Mouse (Mus musculus): Measurements from ENCODE around the gene AU040320. TPM values are rescaled to one million over a fixed set of nuclear protein-coding genes. Genes with fewer than 3 reads are reported as not detected.

Gene AU040320
- polyA plus RNA-seq (2014; fragmentation: Nextera tagmentation; extraction: Ambion mirVana) = 28.1 and 28.6 TPM in 2 replicates

DNA sequence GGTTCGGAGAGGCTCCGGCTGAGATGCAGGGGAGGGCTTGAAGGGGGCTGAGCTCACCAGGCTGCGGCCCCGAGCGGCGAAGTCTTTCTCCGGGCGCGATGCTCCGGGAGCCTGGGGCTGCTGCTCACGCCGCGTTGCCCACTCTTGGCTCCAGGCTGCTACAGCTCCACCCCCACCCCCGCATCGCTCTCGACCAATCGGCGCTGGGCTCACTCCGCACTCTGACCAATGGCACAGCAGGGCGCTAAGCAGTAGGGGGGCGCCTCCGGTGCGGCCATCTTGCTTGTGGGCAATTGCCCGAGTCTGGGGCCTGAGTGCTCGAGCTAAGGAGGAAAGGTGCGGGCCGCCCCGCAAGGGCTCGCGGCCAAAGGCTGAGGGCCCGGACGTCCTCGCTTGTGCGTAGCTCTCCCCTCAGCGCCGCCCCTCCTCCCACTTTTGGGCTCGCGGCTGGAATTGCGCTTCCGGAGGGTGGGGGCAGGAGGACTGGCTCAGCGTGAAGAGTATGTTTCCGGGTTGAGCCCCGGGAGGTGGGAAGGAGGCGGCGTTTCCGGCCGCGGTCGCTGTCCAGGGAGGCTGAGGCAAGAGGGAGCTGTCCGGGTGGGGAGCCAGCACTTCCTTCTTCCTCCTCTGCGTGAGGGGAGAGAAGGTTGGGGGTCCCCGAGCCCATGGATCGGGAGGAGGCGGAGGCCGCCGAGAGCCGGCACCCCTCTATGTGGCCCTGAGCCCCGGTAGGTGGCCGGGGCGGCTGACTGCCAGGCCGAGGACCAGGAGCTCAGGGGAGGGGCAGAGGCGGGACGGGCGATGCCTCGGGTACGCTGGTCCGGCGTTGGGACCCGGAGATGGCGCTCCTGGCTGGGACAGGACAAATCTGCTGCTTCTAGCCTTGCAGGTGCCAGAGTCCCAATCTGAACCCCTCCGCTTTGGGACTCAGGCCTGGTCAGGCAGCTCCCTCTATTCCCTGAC is at the start of gene AU040320, which contains the start of gene Ncdn:
Gene AU040320, plus strand, starts transcription at position 277 of the 963 bp plus-strand sequence.
Gene Ncdn, minus strand, starts transcription at position 171 of the 963 bp plus-strand sequence.
- peak within 1 kb of the TSS; percentile 94 for H3K4me2 ChIP-seq (replicated peaks; ENCODE audit: low read depth, low read length)
- peak within 1 kb of the TSS; percentile 70 for H3K9ac ChIP-seq (ENCODE audit: low read depth, low read length)
- H3K27ac ChIP-seq (ENCODE audit: low read depth, low read length) = peak within 1 kb of the TSS; percentile 94
- DNase-seq (ENCODE audit: low spot score) = peak; percentile 96
- ATAC-seq (ENCODE audit: low FRiP score) = peak; percentile 97
- H3K4me3 ChIP-seq (ENCODE audit: low read depth, low read length) = peak within 1 kb of the TSS; percentile 66
- H3K4me1 ChIP-seq (replicated peaks; ENCODE audit: control insufficient read depth, insufficient read depth, low read length) = peaks cover 9% of the 10 kb centered on the region; the same call in 1 of the 2 replicates
- under 1% methylated on average over 69 of the region's 71 CpGs for WGBS
- no peaks in the 10 kb centered on the region for H3K36me3 ChIP-seq (ENCODE audit: control insufficient read depth, insufficient read depth, low read length)
- H3K9me3 ChIP-seq (ENCODE audit: control insufficient read depth, low read length) = no peaks in the 10 kb centered on the region
- H3K27me3 ChIP-seq (ENCODE audit: control insufficient read depth, insufficient read depth, low read length) = no peaks in the 10 kb centered on the region

DNA sequence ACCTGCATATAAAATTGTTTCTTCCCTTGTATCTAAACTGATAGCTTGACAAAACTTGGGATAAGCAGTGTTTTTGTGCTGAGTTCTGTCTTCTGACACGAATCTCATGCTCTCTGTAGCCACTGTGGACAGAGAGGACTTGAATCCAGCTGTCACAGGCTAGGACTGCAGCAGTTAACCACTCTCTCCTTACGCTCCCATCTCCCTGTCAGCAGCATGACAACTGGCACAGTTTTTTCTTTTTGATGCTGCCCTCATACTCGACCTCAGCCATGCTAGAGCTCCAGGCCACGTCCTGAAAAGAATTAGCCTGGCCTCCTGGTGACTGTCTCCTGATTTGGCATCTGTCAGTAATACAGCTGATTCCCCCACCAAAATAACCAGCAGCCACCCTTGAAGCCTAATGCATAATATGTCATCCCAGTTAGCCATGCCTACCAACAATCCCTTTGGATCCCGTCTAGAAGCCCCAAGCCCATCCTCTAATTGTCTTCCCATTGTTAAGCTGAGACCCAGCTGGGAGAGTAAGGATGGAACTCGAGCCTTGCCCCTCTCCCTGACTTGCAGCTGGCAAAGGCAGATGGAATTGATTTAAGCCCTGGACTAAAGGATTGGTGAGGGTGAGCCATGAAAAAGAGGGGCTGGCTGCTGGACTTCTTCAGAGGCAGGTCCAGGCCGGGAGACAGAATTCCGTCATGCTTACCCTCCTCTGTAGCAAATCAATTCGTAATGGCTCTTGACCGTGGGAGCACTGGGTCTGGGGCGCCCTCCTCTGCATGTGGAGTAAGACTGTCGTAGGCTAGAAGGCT is 46.5 kb upstream of the AU040320 start:
- Histone ChIP-seq H3K4me2 (replicated peaks; ENCODE audit: low read depth, low read length) (no peak overlapping the region), H3K9ac (ENCODE audit: low read depth, low read length) (no peak overlapping the region), H3K4me3 (ENCODE audit: low read depth, low read length) (no peak overlapping the region), H3K27me3 (ENCODE audit: control insufficient read depth, insufficient read depth, low read length) (no peaks in the 10 kb centered on the region), H3K9me3 (ENCODE audit: control insufficient read depth, low read length) (no peaks in the 10 kb centered on the region), H3K27ac (ENCODE audit: low read depth, low read length) (peak overlapping the region; percentile 67), H3K4me1 (replicated peaks; ENCODE audit: control insufficient read depth, insufficient read depth, low read length) (peaks cover 7% of the 10 kb centered on the region), H3K36me3 (ENCODE audit: control insufficient read depth, insufficient read depth, low read length) (no peaks in the 10 kb centered on the region; the same call in 1 of the 2 replicates)
- ATAC-seq (ENCODE audit: low FRiP score) (peak; percentile 94), DNase-seq (ENCODE audit: low spot score) (peak; percentile 76)
- 34% methylated on average over 12 of the region's 12 CpGs for WGBS

DNA sequence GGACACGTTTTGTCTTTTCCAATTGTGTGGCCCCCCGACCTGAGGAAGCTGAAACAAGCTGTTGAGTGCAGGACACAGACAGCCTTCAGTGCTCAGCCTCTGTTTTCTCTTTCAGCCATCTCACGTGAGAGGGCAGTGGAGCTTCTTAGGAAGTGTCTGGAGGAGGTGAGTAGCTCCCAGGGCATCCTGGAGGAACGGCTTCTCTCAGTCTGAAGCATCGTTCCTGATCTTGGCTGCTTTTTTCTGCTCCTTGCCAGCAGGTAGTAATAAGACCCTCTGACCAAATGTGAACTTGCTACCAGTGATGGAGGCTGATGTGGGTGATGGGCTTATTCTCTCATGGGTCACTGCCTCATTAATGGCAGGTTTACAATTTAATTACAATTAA is 45.9 kb upstream of the AU040320 start:
- Histone ChIP-seq H3K4me1 (replicated peaks; ENCODE audit: control insufficient read depth, insufficient read depth, low read length) (peaks cover 7% of the 10 kb centered on the region), H3K27me3 (ENCODE audit: control insufficient read depth, insufficient read depth, low read length) (no peaks in the 10 kb centered on the region), H3K4me2 (replicated peaks; ENCODE audit: low read depth, low read length) (no peak overlapping the region), H3K36me3 (ENCODE audit: control insufficient read depth, insufficient read depth, low read length) (no peaks in the 10 kb centered on the region; the same call in 1 of the 2 replicates), H3K27ac (ENCODE audit: low read depth, low read length) (no peak overlapping the region), H3K4me3 (ENCODE audit: low read depth, low read length) (no peak overlapping the region), H3K9ac (ENCODE audit: low read depth, low read length) (no peak overlapping the region), H3K9me3 (ENCODE audit: control insufficient read depth, low read length) (no peaks in the 10 kb centered on the region)
- ATAC-seq (ENCODE audit: low FRiP score) (no peak), DNase-seq (ENCODE audit: low spot score) (no peak)
- 47% methylated on average over 5 of the region's 5 CpGs for WGBS

DNA sequence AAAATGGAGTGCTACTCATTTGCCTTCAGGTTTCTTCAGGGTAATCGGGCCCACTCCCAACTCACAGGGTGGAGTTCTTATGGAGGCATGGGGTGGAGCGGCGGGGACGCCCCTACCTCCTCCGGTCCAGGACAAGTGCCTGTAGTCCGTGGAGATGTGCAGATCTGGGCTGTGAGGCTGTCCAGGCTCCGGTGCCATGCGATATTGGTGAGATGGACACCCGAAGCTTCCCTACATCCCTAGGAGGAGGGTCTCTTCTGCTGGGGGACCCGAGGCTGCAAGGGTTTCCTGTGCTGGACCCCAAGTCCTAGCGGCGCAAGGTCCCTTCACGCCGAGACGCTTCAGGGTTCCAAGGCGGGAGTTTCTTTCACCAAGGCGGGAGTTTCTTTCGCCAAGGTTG is 21.2 kb upstream of the AU040320 start:
- Histone ChIP-seq H3K9me3 (ENCODE audit: control insufficient read depth, low read length) (no peaks in the 10 kb centered on the region), H3K4me3 (ENCODE audit: low read depth, low read length) (no peak overlapping the region; the same call in 1 of the 2 replicates), H3K4me1 (replicated peaks; ENCODE audit: control insufficient read depth, insufficient read depth, low read length) (peaks cover 9% of the 10 kb centered on the region), H3K4me2 (replicated peaks; ENCODE audit: low read depth, low read length) (peak overlapping the region; percentile 17; the same call in 1 of the 2 replicates), H3K9ac (ENCODE audit: low read depth, low read length) (no peak overlapping the region), H3K27ac (ENCODE audit: low read depth, low read length) (no peak overlapping the region), H3K36me3 (ENCODE audit: control insufficient read depth, insufficient read depth, low read length) (no peaks in the 10 kb centered on the region), H3K27me3 (ENCODE audit: control insufficient read depth, insufficient read depth, low read length) (peaks cover 72% of the 10 kb centered on the region)
- DNase-seq (ENCODE audit: low spot score) = peak; percentile 39
- WGBS = 2% methylated on average over 18 of the region's 18 CpGs
- no peak for ATAC-seq (ENCODE audit: low FRiP score)

DNA sequence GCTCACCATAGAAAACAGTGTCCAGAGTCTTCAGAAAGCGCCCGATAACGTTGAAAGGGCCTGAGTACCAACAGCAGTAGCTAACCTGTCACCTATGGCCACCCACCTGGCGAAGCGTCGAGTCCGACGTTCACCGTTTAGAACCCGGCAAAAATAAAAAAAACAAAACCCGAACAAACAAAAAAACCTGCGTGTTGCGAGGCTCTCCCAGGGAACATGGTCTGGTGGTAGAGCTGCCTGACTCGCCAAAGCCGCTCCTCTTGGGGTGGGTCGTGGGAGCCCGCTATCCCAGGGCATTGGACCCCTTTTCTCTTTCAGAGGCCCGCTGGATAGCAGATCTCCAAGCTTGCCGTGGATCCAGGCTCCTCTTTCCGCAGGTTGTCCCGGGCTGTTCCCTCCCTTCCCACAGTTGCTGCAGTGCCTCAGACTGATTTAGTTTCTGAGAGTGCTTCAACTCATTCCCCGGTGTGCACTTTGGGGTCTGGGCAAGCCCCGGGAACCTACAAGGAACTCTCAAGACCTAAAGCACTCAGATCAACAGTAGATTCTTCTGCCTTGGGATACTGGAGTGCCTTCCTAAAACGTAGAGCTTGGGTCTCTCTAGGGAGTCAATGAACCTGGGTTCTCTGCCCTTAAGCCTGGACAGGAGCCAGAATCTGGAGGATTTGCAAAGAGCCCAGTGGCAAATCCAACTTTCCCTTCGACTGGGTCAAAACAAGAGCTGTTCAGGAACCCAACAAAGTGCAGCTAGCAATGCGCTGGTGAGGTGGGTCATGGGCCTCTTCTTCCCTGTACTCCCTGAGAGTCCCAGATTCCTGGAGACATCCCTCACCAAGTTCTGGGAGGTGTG is 20.6 kb upstream of the AU040320 start:
- H3K27ac ChIP-seq (ENCODE audit: low read depth, low read length) = no peak overlapping the region
- no peak overlapping the region for H3K9ac ChIP-seq (ENCODE audit: low read depth, low read length)
- no peak for ATAC-seq (ENCODE audit: low FRiP score)
- H3K4me2 ChIP-seq (replicated peaks; ENCODE audit: low read depth, low read length) = no peak overlapping the region; the same call in 1 of the 2 replicates
- no peak overlapping the region; the same call in 1 of the 2 replicates for H3K4me3 ChIP-seq (ENCODE audit: low read depth, low read length)
- peak; percentile 45 for DNase-seq (ENCODE audit: low spot score)
- H3K9me3 ChIP-seq (ENCODE audit: control insufficient read depth, low read length) = no peaks in the 10 kb centered on the region
- peaks cover 78% of the 10 kb centered on the region for H3K27me3 ChIP-seq (ENCODE audit: control insufficient read depth, insufficient read depth, low read length)
- peaks cover 9% of the 10 kb centered on the region for H3K4me1 ChIP-seq (replicated peaks; ENCODE audit: control insufficient read depth, insufficient read depth, low read length)
- H3K36me3 ChIP-seq (ENCODE audit: control insufficient read depth, insufficient read depth, low read length) = no peaks in the 10 kb centered on the region
- WGBS = 5% methylated on average over 26 of the region's 26 CpGs

DNA sequence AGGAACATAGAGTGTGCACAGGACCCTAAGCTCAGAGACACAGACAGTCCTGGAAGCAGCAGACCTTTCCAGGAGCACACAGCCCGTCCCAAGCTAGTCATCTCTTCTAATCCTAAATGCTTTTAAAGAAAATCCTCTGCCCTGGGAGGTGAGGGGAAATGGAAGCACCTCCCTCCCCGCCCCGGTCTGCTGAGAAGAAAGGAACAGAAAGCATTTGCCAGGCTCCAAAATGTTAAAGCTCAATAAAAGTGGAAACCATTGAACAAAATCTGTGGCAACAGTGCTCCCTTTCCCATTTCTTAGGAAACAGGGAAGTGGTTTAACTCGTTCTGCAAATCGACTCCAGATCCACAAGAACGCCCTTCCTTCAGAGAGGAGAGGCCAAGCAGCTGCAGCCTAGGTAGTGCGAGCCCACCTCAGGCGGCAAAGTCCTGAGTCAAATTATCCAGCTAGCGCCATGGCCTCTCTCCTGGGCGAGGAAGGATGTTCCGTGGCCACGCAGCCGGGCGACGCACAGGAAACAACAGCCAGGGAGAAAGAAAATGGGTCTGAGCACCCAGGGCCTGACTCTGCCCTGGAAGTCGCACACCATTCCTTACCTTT is 19.2 kb upstream of the AU040320 start:
- Histone ChIP-seq H3K27me3 (ENCODE audit: control insufficient read depth, insufficient read depth, low read length) (peaks cover 89% of the 10 kb centered on the region), H3K9ac (ENCODE audit: low read depth, low read length) (no peak overlapping the region), H3K4me1 (replicated peaks; ENCODE audit: control insufficient read depth, insufficient read depth, low read length) (peaks cover 9% of the 10 kb centered on the region), H3K4me3 (ENCODE audit: low read depth, low read length) (peak overlapping the region; percentile 22; the same call in 1 of the 2 replicates), H3K9me3 (ENCODE audit: control insufficient read depth, low read length) (no peaks in the 10 kb centered on the region), H3K4me2 (replicated peaks; ENCODE audit: low read depth, low read length) (no peak overlapping the region), H3K36me3 (ENCODE audit: control insufficient read depth, insufficient read depth, low read length) (no peaks in the 10 kb centered on the region), H3K27ac (ENCODE audit: low read depth, low read length) (no peak overlapping the region)
- DNase-seq (ENCODE audit: low spot score) = peak; percentile 41
- 5% methylated on average over 16 of the region's 16 CpGs for WGBS
- ATAC-seq (ENCODE audit: low FRiP score) = no peak

DNA sequence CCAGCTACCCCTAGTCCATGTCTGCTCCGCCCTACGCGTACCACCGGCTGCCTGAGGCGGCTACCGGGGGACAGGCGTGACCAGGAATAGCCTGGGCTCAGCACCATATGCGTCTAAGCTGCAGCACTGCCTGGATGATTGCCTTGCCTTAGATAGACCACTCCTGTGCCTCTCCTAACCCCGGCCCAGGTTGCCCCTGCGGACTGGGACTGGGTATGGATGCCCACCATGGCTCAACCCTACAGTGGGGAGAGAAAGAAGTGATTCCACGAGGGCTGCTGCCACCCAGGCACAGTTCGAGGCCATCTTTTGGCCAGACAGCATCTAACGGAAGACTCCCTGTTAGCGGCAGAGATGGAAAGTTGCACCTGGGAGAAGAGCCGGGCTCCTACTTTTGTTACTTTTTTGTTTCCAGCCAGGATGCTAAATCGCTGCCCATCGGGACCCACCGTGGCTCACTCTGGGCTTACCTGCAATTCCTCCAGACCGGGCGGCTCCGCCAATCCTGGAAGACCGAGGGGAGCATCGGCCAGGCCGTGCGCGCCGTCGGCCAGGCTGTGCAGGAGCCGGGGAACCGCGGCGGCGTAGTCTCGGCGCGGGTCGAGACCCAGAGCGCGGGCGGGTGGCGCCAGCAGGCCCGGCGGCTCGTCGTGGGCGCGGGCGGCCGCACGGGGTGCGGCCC is 18.5 kb upstream of the AU040320 start:
- ATAC-seq (ENCODE audit: low FRiP score) (no peak), DNase-seq (ENCODE audit: low spot score) (peak; percentile 61)
- 0 out of 2 replicates have a peak overlapping the region, but pooled peaks have one; percentile 11 for H3K9ac ChIP-seq (ENCODE audit: low read depth, low read length)
- peaks cover 88% of the 10 kb centered on the region for H3K27me3 ChIP-seq (ENCODE audit: control insufficient read depth, insufficient read depth, low read length)
- H3K36me3 ChIP-seq (ENCODE audit: control insufficient read depth, insufficient read depth, low read length) = no peaks in the 10 kb centered on the region
- H3K9me3 ChIP-seq (ENCODE audit: control insufficient read depth, low read length) = no peaks in the 10 kb centered on the region
- H3K27ac ChIP-seq (ENCODE audit: low read depth, low read length) = no peak overlapping the region
- peak overlapping the region; percentile 28 for H3K4me2 ChIP-seq (replicated peaks; ENCODE audit: low read depth, low read length)
- peaks cover 9% of the 10 kb centered on the region for H3K4me1 ChIP-seq (replicated peaks; ENCODE audit: control insufficient read depth, insufficient read depth, low read length)
- peak overlapping the region; percentile 22 for H3K4me3 ChIP-seq (ENCODE audit: low read depth, low read length)
- 3% methylated on average over 43 of the region's 51 CpGs for WGBS

Data from hindbrain, embryonic 11.5 days (tissue).